Mouse (Mus musculus): ENCODE results near the gene Tmem222. TPM values are rescaled to one million over a fixed set of nuclear protein-coding genes. Genes with fewer than 3 reads are reported as not detected.

Gene Tmem222
- total and polyA plus RNA-seq, 3 experiments = 51.8 to 69.2 TPM; not detected in 1

DNA sequence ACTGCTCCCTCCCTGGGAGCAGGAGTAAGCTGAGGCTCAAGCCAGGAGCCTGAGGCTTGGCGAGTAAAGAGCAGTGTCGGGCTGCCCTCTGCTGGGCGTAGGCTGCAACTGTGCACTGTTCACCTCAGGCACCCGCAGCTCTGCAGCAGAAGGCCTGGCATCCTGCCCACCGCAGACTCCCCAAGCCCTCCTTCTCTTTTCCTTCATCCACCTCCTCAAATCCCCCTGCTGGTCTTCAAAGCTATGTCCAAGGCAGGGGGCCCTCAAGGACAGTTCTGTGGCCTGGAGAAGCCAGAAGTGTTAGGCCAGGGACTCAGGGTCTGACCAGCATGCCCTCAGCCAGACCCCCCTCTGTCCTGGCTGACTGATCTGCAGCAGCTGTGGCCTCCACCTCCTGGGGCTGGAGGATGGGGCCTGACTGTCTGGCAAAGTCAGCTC lies 20.2 kb upstream of the Tmem222 start:
- Histone ChIP-seq H3K27me3 (ENCODE audit: control insufficient read depth in 1 of 2, insufficient read depth in 2 of 2, low read length in 2 of 2) (no peaks in the 10 kb centered on the region), H3K79me2 (ENCODE audit: control insufficient read depth, insufficient read depth, low read length, poor library complexity) (no peaks in the 10 kb centered on the region), H3K9me3 (replicated peaks; ENCODE audit: insufficient read depth, low read length) (no peaks in the 10 kb centered on the region), H3K4me3 (ENCODE audit: control insufficient read depth in 1 of 2, insufficient read depth in 1 of 2, low read depth in 2 of 2, low read length in 2 of 2) (no peak overlapping the region), H3K36me3 (ENCODE audit: control insufficient read depth in 1 of 2, insufficient read depth in 2 of 2, low read length in 2 of 2) (no peaks in the 10 kb centered on the region; a peak in 1 of 4 replicates), H3K9ac (ENCODE audit: control insufficient read depth, low read depth, low read length, poor library complexity, severe bottlenecking) (no peak overlapping the region), H3K4me1 (ENCODE audit: control insufficient read depth in 1 of 2, insufficient read depth in 2 of 2, low read length in 2 of 2) (no peaks in the 10 kb centered on the region), H3K27ac (ENCODE audit: control insufficient read depth, low read depth, low read length) (no peak overlapping the region)
- TF ChIP-seq ETS1 (IDR thresholded peaks at IDR 0.05; ENCODE audit: low read depth, low read length) = no peak
- TF ChIP-seq SIN3A (IDR thresholded peaks at IDR 0.05; ENCODE audit: low read length) = peak; percentile 53; the same call in 1 of the 2 replicates
- peak; percentile 94 for TF ChIP-seq RAD21 (IDR thresholded peaks at IDR 0.05; ENCODE audit: low read depth, low read length)
- TF ChIP-seq MXI1 (IDR thresholded peaks at IDR 0.05; ENCODE audit: low read depth, low read length) = no peak
- TF ChIP-seq ZC3H11A (IDR thresholded peaks at IDR 0.05; ENCODE audit: low read depth, low read length) = peak; percentile 94
- no peak for TF ChIP-seq USF1 (IDR thresholded peaks at IDR 0.05; ENCODE audit: low read depth, low read length)
- TF ChIP-seq SMC3 (IDR thresholded peaks at IDR 0.05; ENCODE audit: low read depth, low read length) = peak; percentile 98
- 0 out of 2 replicates have a peak, but pooled peaks have one; percentile 17 for TF ChIP-seq ZNF384 (IDR thresholded peaks at IDR 0.05; ENCODE audit: low read depth, low read length)
- TF ChIP-seq CTCF (IDR thresholded peaks at IDR 0.05 in 2 of 3, conservative IDR thresholded peaks at IDR 0.05 in 1 of 3; ENCODE audit: control insufficient read depth in 1 of 3, insufficient read depth in 1 of 3, low read depth in 2 of 3, low read length in 3 of 3, poor library complexity in 1 of 3, severe bottlenecking in 1 of 3) = peak; percentile 87 to 94 (median 90)
- 0 out of 2 replicates have a peak, but pooled peaks have one; percentile 17 for TF ChIP-seq MYC (IDR thresholded peaks at IDR 0.05; ENCODE audit: low read depth, low read length)
- TF ChIP-seq JUND (IDR thresholded peaks at IDR 0.05; ENCODE audit: low read depth, low read length) = no peak
- TF ChIP-seq UBTF (IDR thresholded peaks at IDR 0.05; ENCODE audit: borderline replicate concordance, insufficient read depth, low read depth, low read length) = no peak
- peak; percentile 77 for DNase-seq (ENCODE audit: low read depth, low spot score)

DNA sequence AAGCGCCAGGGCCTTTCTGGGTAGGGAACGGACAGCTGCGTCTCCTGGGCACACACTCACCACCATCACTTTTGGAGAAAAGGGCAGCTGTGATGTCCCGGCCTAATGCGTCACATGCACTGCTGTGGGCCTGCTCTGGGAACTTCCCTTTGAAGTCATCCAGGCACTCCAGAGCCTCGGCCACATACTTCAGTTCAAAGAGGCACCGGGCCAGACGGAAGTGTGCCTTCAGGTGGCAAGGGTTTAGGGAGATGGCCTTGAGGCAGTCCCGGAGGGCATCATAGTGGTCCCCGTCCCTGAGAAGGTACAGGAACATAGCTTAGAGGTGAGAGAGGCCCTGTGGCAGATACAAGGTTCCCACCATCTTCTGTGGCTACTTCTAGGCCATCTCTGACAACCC lies 19.8 kb upstream of the Tmem222 start:
- no peaks in the 10 kb centered on the region for H3K27me3 ChIP-seq (ENCODE audit: control insufficient read depth in 1 of 2, insufficient read depth in 2 of 2, low read length in 2 of 2)
- no peak for DNase-seq (ENCODE audit: low read depth, low spot score)
- H3K36me3 ChIP-seq (ENCODE audit: control insufficient read depth in 1 of 2, insufficient read depth in 2 of 2, low read length in 2 of 2) = no peaks in the 10 kb centered on the region; a peak in 1 of 4 replicates

DNA sequence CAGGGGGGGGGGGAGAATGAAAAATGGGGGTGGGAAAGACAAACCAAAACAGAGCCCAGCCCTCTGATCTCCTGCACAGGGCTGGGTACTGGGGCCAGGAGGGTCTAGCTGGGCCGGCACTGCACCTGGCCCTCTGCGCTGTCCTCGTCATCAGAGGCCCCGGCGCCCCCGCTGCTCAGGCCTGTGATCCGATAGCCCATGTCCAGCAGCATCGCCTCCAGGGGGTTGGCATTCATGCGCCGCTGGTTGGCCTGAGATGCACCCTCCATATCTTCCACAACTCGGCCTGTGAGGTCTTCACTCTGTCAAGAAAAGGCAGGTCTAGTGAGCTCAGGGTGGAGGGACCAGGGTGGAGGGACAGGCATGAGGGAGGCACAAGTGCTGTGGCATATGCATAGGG lies 16.5 kb upstream of the Tmem222 start:
- H3K9ac ChIP-seq (ENCODE audit: control insufficient read depth, low read depth, low read length, poor library complexity, severe bottlenecking) = no peak overlapping the region
- no peak overlapping the region for H3K27ac ChIP-seq (ENCODE audit: control insufficient read depth, low read depth, low read length)
- TF ChIP-seq MAZ (IDR thresholded peaks at IDR 0.05; ENCODE audit: low read depth, low read length) (no peak), POLR2AphosphoS2 (IDR thresholded peaks at IDR 0.05; ENCODE audit: low read length) (no peak), ZKSCAN1 (IDR thresholded peaks at IDR 0.05; ENCODE audit: low read depth, low read length) (no peak), GATA1 (IDR thresholded peaks at IDR 0.05; ENCODE audit: low read depth, low read length) (no peak), SIN3A (IDR thresholded peaks at IDR 0.05; ENCODE audit: low read length) (no peak), ETS1 (IDR thresholded peaks at IDR 0.05; ENCODE audit: low read depth, low read length) (no peak), SMC3 (IDR thresholded peaks at IDR 0.05; ENCODE audit: low read depth, low read length) (no peak), ZNF384 (IDR thresholded peaks at IDR 0.05; ENCODE audit: low read depth, low read length) (no peak), RAD21 (IDR thresholded peaks at IDR 0.05; ENCODE audit: low read depth, low read length) (no peak), MYB (IDR thresholded peaks at IDR 0.05; ENCODE audit: low read depth, low read length) (no peak), TCF12 (IDR thresholded peaks at IDR 0.05; ENCODE audit: low read depth, low read length) (no peak), POLR2AphosphoS5 (IDR thresholded peaks at IDR 0.05; ENCODE audit: borderline replicate concordance, low read depth, low read length) (no peak), JUND (IDR thresholded peaks at IDR 0.05; ENCODE audit: low read depth, low read length) (no peak), EP300 (IDR thresholded peaks at IDR 0.05; ENCODE audit: low read depth in 1 of 2, low read length in 2 of 2) (no peak), NELFE (IDR thresholded peaks at IDR 0.05; ENCODE audit: low read depth, low read length) (no peak), RCOR1 (IDR thresholded peaks at IDR 0.05; ENCODE audit: low read depth, low read length) (no peak), MYC (IDR thresholded peaks at IDR 0.05; ENCODE audit: low read depth, low read length) (no peak), KAT2A (conservative IDR thresholded peaks at IDR 0.05; ENCODE audit: low read depth, low read length) (no peak), CTCF (IDR thresholded peaks at IDR 0.05 in 2 of 3, conservative IDR thresholded peaks at IDR 0.05 in 1 of 3; ENCODE audit: control insufficient read depth in 1 of 3, insufficient read depth in 1 of 3, low read depth in 2 of 3, low read length in 3 of 3, poor library complexity in 1 of 3, severe bottlenecking in 1 of 3) (no peak)
- DNase-seq (ENCODE audit: low read depth, low spot score) = no peak
- peaks cover 0 to 2% of the 10 kb centered on the region in 2 experiments; a peak in 3 of 4 replicates for H3K4me1 ChIP-seq (ENCODE audit: control insufficient read depth in 1 of 2, insufficient read depth in 2 of 2, low read length in 2 of 2)
- no peaks in the 10 kb centered on the region for H3K27me3 ChIP-seq (ENCODE audit: control insufficient read depth in 1 of 2, insufficient read depth in 2 of 2, low read length in 2 of 2)
- peaks cover 0 to 2% of the 10 kb centered on the region in 2 experiments; a peak in 3 of 4 replicates for H3K36me3 ChIP-seq (ENCODE audit: control insufficient read depth in 1 of 2, insufficient read depth in 2 of 2, low read length in 2 of 2)
- no peak overlapping the region for H3K4me3 ChIP-seq (ENCODE audit: control insufficient read depth in 1 of 2, insufficient read depth in 1 of 2, low read depth in 2 of 2, low read length in 2 of 2)
- no peaks in the 10 kb centered on the region for H3K79me2 ChIP-seq (ENCODE audit: control insufficient read depth, insufficient read depth, low read length, poor library complexity)
- H3K9me3 ChIP-seq (replicated peaks; ENCODE audit: insufficient read depth, low read length) = no peaks in the 10 kb centered on the region

More for the DNA sequence above, 19.8 kb upstream of the Tmem222 start:
- Histone ChIP-seq H3K9me3 (replicated peaks; ENCODE audit: insufficient read depth, low read length) (no peaks in the 10 kb centered on the region), H3K4me1 (ENCODE audit: control insufficient read depth in 1 of 2, insufficient read depth in 2 of 2, low read length in 2 of 2) (no peaks in the 10 kb centered on the region), H3K79me2 (ENCODE audit: control insufficient read depth, insufficient read depth, low read length, poor library complexity) (no peaks in the 10 kb centered on the region), H3K4me3 (ENCODE audit: control insufficient read depth in 1 of 2, insufficient read depth in 1 of 2, low read depth in 2 of 2, low read length in 2 of 2) (no peak overlapping the region), H3K27ac (ENCODE audit: control insufficient read depth, low read depth, low read length) (no peak overlapping the region), H3K9ac (ENCODE audit: control insufficient read depth, low read depth, low read length, poor library complexity, severe bottlenecking) (no peak overlapping the region)
- no peak for TF ChIP-seq USF1 (IDR thresholded peaks at IDR 0.05; ENCODE audit: low read depth, low read length)
- TF ChIP-seq SMC3 (IDR thresholded peaks at IDR 0.05; ENCODE audit: low read depth, low read length) = no peak
